Mouse (Mus musculus): ENCODE results near the gene Capza2. TPM values are rescaled to one million over a fixed set of nuclear protein-coding genes. Genes with fewer than 3 reads are reported as not detected.

The Capza2 gene
- polyA plus RNA-seq, 1 experiment, result 161 TPM

GRCm38 (mm10) chr6:17636764-17637170 lies 733 bp downstream of the Capza2 start:
- 2% methylated on average over 45 of the region's 45 CpGs for WGBS
- no peak for TF ChIP-seq CTCF (IDR thresholded peaks at IDR 0.05; ENCODE audit: insufficient read depth, low read depth, low read length)
- TF ChIP-seq POLR2A (IDR thresholded peaks at IDR 0.05; ENCODE audit: insufficient read depth, low read depth, low read length), result peak; percentile 44
- Histone ChIP-seq H3K4me3 (ENCODE audit: insufficient read depth, low read depth, low read length) (peak overlapping the region; percentile 85), H3K27ac (ENCODE audit: insufficient read depth, low read depth, low read length) (no peak overlapping the region), H3K4me1 (ENCODE audit: control insufficient read depth, insufficient read depth, low read length) (peaks cover 2% of the 10 kb centered on the region; the same call in 1 of the 2 replicates)

- Histone ChIP-seq H3K27ac (ENCODE audit: insufficient read depth, low read depth, low read length) (peak overlapping the region; percentile 31), H3K4me3 (ENCODE audit: insufficient read depth, low read depth, low read length) (peak overlapping the region; percentile 85), H3K4me1 (ENCODE audit: control insufficient read depth, insufficient read depth, low read length) (peaks cover 2% of the 10 kb centered on the region; the same call in 1 of the 2 replicates)
- TF ChIP-seq CTCF (IDR thresholded peaks at IDR 0.05; ENCODE audit: insufficient read depth, low read depth, low read length), result no peak
- no peak; the same call in 1 of the 2 replicates for TF ChIP-seq POLR2A (IDR thresholded peaks at IDR 0.05; ENCODE audit: insufficient read depth, low read depth, low read length)
- WGBS, result under 1% methylated on average over 62 of the region's 62 CpGs
Measured at GRCm38 (mm10) chr6:17637205-17638203, 1.5 kb downstream of the Capza2 start.

GRCm38 (mm10) chr6:17640031-17640430 lies 4.0 kb downstream of the Capza2 start:
- WGBS, result 75% methylated on average over 9 of the region's 9 CpGs

GRCm38 (mm10) chr6:17642739-17643138 lies 6.7 kb downstream of the Capza2 start:
- WGBS, result 71% methylated on average over 3 of the region's 3 CpGs
- Histone ChIP-seq H3K4me1 (ENCODE audit: control insufficient read depth, insufficient read depth, low read length) (peaks cover 2% of the 10 kb centered on the region; the same call in 1 of the 2 replicates), H3K27ac (ENCODE audit: insufficient read depth, low read depth, low read length) (no peak overlapping the region), H3K4me3 (ENCODE audit: insufficient read depth, low read depth, low read length) (no peak overlapping the region)
- TF ChIP-seq CTCF (IDR thresholded peaks at IDR 0.05; ENCODE audit: insufficient read depth, low read depth, low read length) (no peak), POLR2A (IDR thresholded peaks at IDR 0.05; ENCODE audit: insufficient read depth, low read depth, low read length) (no peak)

More at GRCm38 (mm10) chr6:17640031-17640430, 4.0 kb downstream of the Capza2 start:
- Histone ChIP-seq H3K4me1 (ENCODE audit: control insufficient read depth, insufficient read depth, low read length) (peaks cover 2% of the 10 kb centered on the region; the same call in 1 of the 2 replicates), H3K4me3 (ENCODE audit: insufficient read depth, low read depth, low read length) (no peak overlapping the region), H3K27ac (ENCODE audit: insufficient read depth, low read depth, low read length) (no peak overlapping the region)
- no peak for TF ChIP-seq CTCF (IDR thresholded peaks at IDR 0.05; ENCODE audit: insufficient read depth, low read depth, low read length)
- no peak for TF ChIP-seq POLR2A (IDR thresholded peaks at IDR 0.05; ENCODE audit: insufficient read depth, low read depth, low read length)

GRCm38 (mm10) chr6:17646107-17646506 lies 10.1 kb downstream of the Capza2 start:
- WGBS, result 70% methylated on average over 3 of the region's 3 CpGs
- TF ChIP-seq CTCF (IDR thresholded peaks at IDR 0.05; ENCODE audit: insufficient read depth, low read depth, low read length), result no peak
- no peak for TF ChIP-seq POLR2A (IDR thresholded peaks at IDR 0.05; ENCODE audit: insufficient read depth, low read depth, low read length)
- no peak overlapping the region for H3K4me3 ChIP-seq (ENCODE audit: insufficient read depth, low read depth, low read length)
- H3K4me1 ChIP-seq (ENCODE audit: control insufficient read depth, insufficient read depth, low read length), result no peaks in the 10 kb centered on the region
- H3K27ac ChIP-seq (ENCODE audit: insufficient read depth, low read depth, low read length), result no peak overlapping the region

- WGBS, result 83% methylated on average over 2 of the region's 2 CpGs
- no peak overlapping the region for H3K4me3 ChIP-seq (ENCODE audit: insufficient read depth, low read depth, low read length)
- no peaks in the 10 kb centered on the region for H3K4me1 ChIP-seq (ENCODE audit: control insufficient read depth, insufficient read depth, low read length)
- H3K27ac ChIP-seq (ENCODE audit: insufficient read depth, low read depth, low read length), result no peak overlapping the region
- TF ChIP-seq POLR2A (IDR thresholded peaks at IDR 0.05; ENCODE audit: insufficient read depth, low read depth, low read length), result no peak
- TF ChIP-seq CTCF (IDR thresholded peaks at IDR 0.05; ENCODE audit: insufficient read depth, low read depth, low read length), result no peak
Measured at GRCm38 (mm10) chr6:17652132-17652531, 16.1 kb downstream of the Capza2 start.

GRCm38 (mm10) chr6:17655080-17655479 lies 19.0 kb downstream of the Capza2 start:
- no peak for TF ChIP-seq CTCF (IDR thresholded peaks at IDR 0.05; ENCODE audit: insufficient read depth, low read depth, low read length)
- TF ChIP-seq POLR2A (IDR thresholded peaks at IDR 0.05; ENCODE audit: insufficient read depth, low read depth, low read length), result no peak
- 92% methylated on average over 2 of the region's 2 CpGs for WGBS
- H3K4me1 ChIP-seq (ENCODE audit: control insufficient read depth, insufficient read depth, low read length), result no peaks in the 10 kb centered on the region
- no peak overlapping the region for H3K4me3 ChIP-seq (ENCODE audit: insufficient read depth, low read depth, low read length)
- H3K27ac ChIP-seq (ENCODE audit: insufficient read depth, low read depth, low read length), result no peak overlapping the region

- TF ChIP-seq CTCF (IDR thresholded peaks at IDR 0.05; ENCODE audit: insufficient read depth, low read depth, low read length) (no peak), POLR2A (IDR thresholded peaks at IDR 0.05; ENCODE audit: insufficient read depth, low read depth, low read length) (no peak)
- H3K4me3 ChIP-seq (ENCODE audit: insufficient read depth, low read depth, low read length), result no peak overlapping the region
- no peaks in the 10 kb centered on the region for H3K4me1 ChIP-seq (ENCODE audit: control insufficient read depth, insufficient read depth, low read length)
- WGBS, result 65% methylated on average over 1 of the region's 1 CpGs
- no peak overlapping the region for H3K27ac ChIP-seq (ENCODE audit: insufficient read depth, low read depth, low read length)
Measured at GRCm38 (mm10) chr6:17657308-17657707, 21.3 kb downstream of the Capza2 start.

GRCm38 (mm10) chr6:17665348-17665747 lies 29.3 kb downstream of the Capza2 start:
- no peaks in the 10 kb centered on the region for H3K4me1 ChIP-seq (ENCODE audit: control insufficient read depth, insufficient read depth, low read length)
- 88% methylated on average over 7 of the region's 7 CpGs for WGBS
- H3K4me3 ChIP-seq (ENCODE audit: insufficient read depth, low read depth, low read length), result no peak overlapping the region
- H3K27ac ChIP-seq (ENCODE audit: insufficient read depth, low read depth, low read length), result no peak overlapping the region
- no peak for TF ChIP-seq POLR2A (IDR thresholded peaks at IDR 0.05; ENCODE audit: insufficient read depth, low read depth, low read length)
- TF ChIP-seq CTCF (IDR thresholded peaks at IDR 0.05; ENCODE audit: insufficient read depth, low read depth, low read length), result no peak

Measured in olfactory bulb, adult 2 months (tissue).